Mouse (Mus musculus) heart, postnatal 14 days (tissue): Measurements from ENCODE around the gene Aatf. TPM values are rescaled to one million over a fixed set of nuclear protein-coding genes. Genes with fewer than 3 reads are reported as not detected.
A peak's percentile ranks its signal among the peaks of the same experiment; 100 is the strongest.

Source experiments
- DNase-seq, 2 experiments: peaks; one replicate each; pipeline ENCODE4 v3.0.0; 2021 to 2022
- intact Hi-C: fragments of 180-260 bp; cut with DNase I; formaldehyde crosslinking; loops from one replicate; pipeline ENCODE4 v1.15.1; 2025
- total RNA-seq, 2 experiments: library from RNA; stranded (reverse); gene quantifications; 2 replicates each; pipeline ENCODE4 v1.2.3; 2021

Aatf gene
- total RNA-seq, 2 experiments from 2014 or later, result 11.0 to 12.3 TPM

DNA sequence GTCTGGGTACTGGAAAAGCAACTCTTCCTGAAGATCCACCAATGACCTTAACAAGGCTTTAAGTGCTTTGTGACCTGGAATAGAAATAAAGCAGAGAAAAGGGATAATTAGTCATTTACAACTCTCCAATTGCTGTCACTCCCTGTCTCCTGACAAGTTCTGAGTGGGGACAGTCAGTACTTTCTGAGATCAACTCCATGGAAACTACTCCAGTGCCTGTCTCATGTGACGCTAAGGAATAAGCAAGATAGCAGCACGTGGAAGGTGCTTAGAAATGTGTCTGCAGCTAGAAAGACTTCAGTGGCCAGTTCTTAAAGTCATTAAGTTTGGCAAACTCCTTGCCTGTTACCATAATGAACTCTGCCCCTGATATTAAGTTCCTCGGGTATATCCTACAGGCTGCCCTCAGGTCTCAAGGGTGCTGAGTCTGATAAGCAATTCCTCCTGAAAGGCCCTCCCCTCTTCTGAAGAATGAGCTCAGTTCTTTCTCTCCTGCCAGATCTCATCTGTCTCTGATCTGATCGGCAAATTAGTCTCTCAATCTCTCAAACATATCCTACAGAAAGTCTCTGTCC, 40.1 kb downstream of the Aatf start:
- no peak for DNase-seq
- intact Hi-C loops, result no loop called here

GRCm38 (mm10) chr11:84464571-84464970, 48.8 kb downstream of the Aatf start:
- intact Hi-C loops, result no loop called here
- DNase-seq, result no peak

GRCm38 (mm10) chr11:84453901-84454300, 59.4 kb downstream of the Aatf start:
- intact Hi-C loops, result no loop called here
- DNase-seq, result no peak

- no peak for DNase-seq
- intact Hi-C loops, result no loop called here
These were observed 70.6 kb downstream of the Aatf start for GRCm38 (mm10) chr11:84442554-84443331.

- intact Hi-C loops, result no loop called here
- no peak for DNase-seq
These were observed 72.9 kb downstream of the Aatf start for GRCm38 (mm10) chr11:84440402-84440801.

- intact Hi-C loops, result no loop called here
- DNase-seq, result no peak
These were observed 78.4 kb downstream of the Aatf start for GRCm38 (mm10) chr11:84434879-84435278.

GRCm38 (mm10) chr11:84430336-84430735, 83.0 kb downstream of the Aatf start:
- DNase-seq, result no peak
- intact Hi-C loops, result no loop called here

GRCm38 (mm10) chr11:84429581-84429980, 83.7 kb downstream of the Aatf start:
- intact Hi-C loops, result loop anchor here (1.0 to 5.0 kb wide), 3 partner anchors 162 to 388 kb away; partner anchors contain the start of gene Mrm1
- DNase-seq, result peak in 1 of 2 experiments; percentile 46

- intact Hi-C loops, result loop anchor here (5.0 kb wide), 2 partner anchors 159 to 391 kb away; partner anchors contain the start of gene Mrm1
- DNase-seq, result no peak
These were observed 86.7 kb downstream of the Aatf start for GRCm38 (mm10) chr11:84426633-84426998.

- intact Hi-C loops, result loop anchor here (5.0 kb wide), 2 partner anchors 159 to 391 kb away; partner anchors contain the start of gene Mrm1
- DNase-seq, result no peak
These were observed 87.3 kb downstream of the Aatf start for GRCm38 (mm10) chr11:84425736-84426632.

- intact Hi-C loops, result no loop called here
- no peak for DNase-seq
These were observed 92.5 kb downstream of the Aatf start for GRCm38 (mm10) chr11:84420779-84421178.

DNA sequence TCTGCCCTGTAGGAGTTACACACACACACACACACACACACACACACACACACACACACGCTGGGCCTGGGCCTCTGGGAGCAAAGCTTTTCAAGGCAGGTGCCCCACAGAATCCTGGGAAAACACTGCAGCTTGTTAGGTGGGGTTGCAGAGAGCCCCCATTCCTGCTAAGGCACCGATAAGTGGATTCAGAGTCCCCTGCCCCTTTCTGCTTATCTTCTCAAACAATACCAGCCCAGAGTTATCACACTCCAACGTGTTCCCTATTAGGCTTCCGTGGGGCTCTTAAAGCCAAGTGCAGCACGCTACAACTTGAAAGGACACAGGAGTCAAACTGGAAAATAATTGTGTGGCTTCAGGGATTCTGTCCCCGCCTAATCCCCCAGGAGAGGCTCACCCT, 100.2 kb downstream of the Aatf start:
- intact Hi-C loops, result no loop called here

DNA sequence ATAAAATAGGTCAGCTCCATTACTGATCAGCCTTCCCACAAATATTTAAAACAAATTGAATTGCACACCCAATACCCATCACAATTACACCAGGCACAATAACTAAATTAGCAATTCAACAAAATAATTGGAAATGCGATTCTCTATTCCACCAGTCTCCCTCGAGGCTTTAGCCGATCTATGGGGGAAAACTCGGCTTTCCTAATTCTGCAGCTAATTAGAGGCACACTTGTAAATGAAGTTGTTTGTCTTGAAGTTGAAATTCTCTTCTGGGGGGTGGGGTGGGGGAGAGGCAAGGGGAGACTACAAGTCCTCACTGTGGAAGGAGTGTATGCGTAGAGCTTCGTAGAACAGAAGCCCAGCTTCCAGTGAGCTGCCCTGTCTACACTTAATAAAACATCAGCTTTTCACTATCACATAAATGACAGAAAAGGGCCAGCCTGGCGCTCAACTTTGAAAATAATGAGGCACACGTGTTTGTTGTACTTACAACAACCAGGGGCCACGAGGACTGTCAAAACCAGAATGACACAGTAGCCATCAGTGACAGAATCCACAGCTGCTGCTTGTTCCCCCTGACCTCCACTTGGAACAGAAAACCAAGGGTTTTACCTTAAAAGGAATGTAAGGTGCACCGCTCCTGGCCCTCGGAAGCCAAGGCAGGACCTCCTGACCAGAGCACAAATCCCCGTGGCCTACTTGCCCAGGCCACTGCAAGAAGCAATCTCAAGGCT, 101.0 kb downstream of the Aatf start:
- intact Hi-C loops, result no loop called here

More for the DNA sequence above, 100.2 kb downstream of the Aatf start:
- no peak for DNase-seq

DNA sequence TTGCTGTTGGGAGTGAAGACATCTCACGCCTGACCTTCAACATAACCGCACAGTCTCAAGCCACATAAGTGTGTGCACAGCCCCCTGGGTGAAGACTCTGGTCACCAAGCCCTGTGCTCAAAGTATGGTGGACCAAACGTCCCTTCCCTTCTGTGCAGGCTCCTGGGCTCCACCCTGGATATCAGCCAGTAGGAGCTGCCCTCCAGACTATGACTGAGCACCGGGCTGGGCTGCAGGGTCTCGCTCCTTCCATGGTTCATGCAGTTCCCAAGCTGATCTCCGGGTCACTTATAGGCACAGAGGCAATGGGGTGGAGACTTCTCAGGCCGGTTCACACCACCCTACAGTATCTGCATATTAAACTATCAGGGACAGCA, 101.7 kb downstream of the Aatf start:
- no peak for DNase-seq
- intact Hi-C loops, result no loop called here

More for the DNA sequence above, 101.0 kb downstream of the Aatf start:
- no peak for DNase-seq

- intact Hi-C loops, result no loop called here
These were observed 102.3 kb downstream of the Aatf start for GRCm38 (mm10) chr11:84410879-84411641.

DNA sequence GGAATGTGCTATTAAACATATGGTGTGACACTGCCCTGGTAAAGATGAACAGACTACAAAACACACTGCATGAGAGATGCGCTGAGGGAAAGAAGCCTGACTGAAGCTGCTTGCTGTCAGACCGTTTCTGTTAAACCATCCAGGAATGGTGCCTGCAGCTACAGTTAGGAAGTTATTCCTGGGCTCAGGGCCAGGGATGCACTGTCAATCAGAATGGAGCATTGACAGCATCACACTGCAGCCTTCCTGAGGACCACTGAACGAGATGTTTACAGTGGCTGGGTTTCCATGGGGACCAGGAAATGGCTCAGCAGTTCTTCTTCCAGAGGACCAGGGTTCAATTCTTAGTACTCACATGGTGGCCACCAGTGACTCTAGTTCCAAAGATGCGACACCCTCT, 102.9 kb downstream of the Aatf start:
- DNase-seq, result no peak
- intact Hi-C loops, result no loop called here

More at GRCm38 (mm10) chr11:84410879-84411641, 102.3 kb downstream of the Aatf start:
- no peak for DNase-seq

- DNase-seq, result no peak
- intact Hi-C loops, result no loop called here
These were observed 106.6 kb downstream of the Aatf start for GRCm38 (mm10) chr11:84406733-84407132.

DNA sequence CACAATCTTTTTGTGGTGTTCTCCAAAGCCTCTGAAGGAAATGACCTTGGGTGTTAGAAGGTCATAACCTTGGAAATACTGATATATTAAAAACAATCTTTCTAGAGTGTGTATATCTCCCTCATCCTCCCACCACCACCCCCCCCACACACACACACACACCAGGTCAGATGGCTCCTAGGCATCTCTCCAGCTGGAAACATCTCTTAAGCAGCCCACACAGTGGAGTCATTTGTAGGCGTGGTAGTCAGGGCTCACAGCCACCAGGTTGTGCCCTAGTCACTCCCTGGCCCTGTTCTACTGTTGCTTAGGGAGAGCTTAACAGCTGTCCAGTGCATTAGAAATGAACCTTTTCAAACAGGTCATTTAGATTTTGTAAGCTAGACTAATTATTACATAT, 118.3 kb downstream of the Aatf start:
- intact Hi-C loops, result no loop called here
- peak in 1 of 2 experiments; percentile 15 for DNase-seq

GRCm38 (mm10) chr11:84393571-84393970, 119.8 kb downstream of the Aatf start:
- intact Hi-C loops, result loop anchor here (5.0 kb wide), 1 partner anchor 126 kb away; no protein-coding TSS in a partner anchor

More at GRCm38 (mm10) chr11:84393571-84393970, 119.8 kb downstream of the Aatf start:
- DNase-seq, result no peak
